Mouse (Mus musculus): ENCODE data around the gene Casp7. TPM values are rescaled to one million over a fixed set of nuclear protein-coding genes. Genes with fewer than 3 reads are reported as not detected.
"Not testable (repeated sequence)": the region's sequence is repeated elsewhere in the genome, so short reads cannot be mapped to it uniquely, and the experiment has no call there.

The Casp7 gene
- polyA plus RNA-seq, 1 experiment from 2014 or later = 13.7 TPM

GRCm38 (mm10) chr19:56405824-56406223 is 8.9 kb downstream of the Casp7 start:
- no peaks in the 10 kb centered on the region for H3K27me3 ChIP-seq
- 0 out of 2 replicates have a peak, but pooled peaks cover 3% of the 10 kb centered on the region for H3K9me3 ChIP-seq (replicated peaks)
- 91% methylated on average over 4 of the region's 4 CpGs for WGBS
- no peak overlapping the region for H3K27ac ChIP-seq
- no peak overlapping the region for H3K9ac ChIP-seq
- peaks cover 5% of the 10 kb centered on the region; the same call in 1 of the 2 replicates for H3K36me3 ChIP-seq (ENCODE audit: poor library complexity, severe bottlenecking)
- H3K4me2 ChIP-seq = no peak overlapping the region
- H3K4me1 ChIP-seq = no peaks in the 10 kb centered on the region
- no peak for ATAC-seq
- H3K4me3 ChIP-seq = no peak overlapping the region

GRCm38 (mm10) chr19:56406581-56406980 is 9.7 kb downstream of the Casp7 start:
- ATAC-seq = no peak
- 94% methylated on average over 7 of the region's 7 CpGs for WGBS
- Histone ChIP-seq H3K27me3 (no peaks in the 10 kb centered on the region), H3K4me3 (no peak overlapping the region), H3K36me3 (ENCODE audit: poor library complexity, severe bottlenecking) (peaks cover 5% of the 10 kb centered on the region; the same call in 1 of the 2 replicates), H3K4me1 (no peaks in the 10 kb centered on the region), H3K9ac (no peak overlapping the region), H3K27ac (no peak overlapping the region), H3K9me3 (replicated peaks) (0 out of 2 replicates have a peak, but pooled peaks cover 3% of the 10 kb centered on the region), H3K4me2 (no peak overlapping the region)

- not testable (repeated sequence) for H3K27me3 ChIP-seq; H3K27ac ChIP-seq; H3K4me2 ChIP-seq; ATAC-seq; H3K4me3 ChIP-seq; H3K4me1 ChIP-seq; H3K9ac ChIP-seq; H3K9me3 ChIP-seq (replicated peaks); H3K36me3 ChIP-seq (ENCODE audit: poor library complexity, severe bottlenecking)
- WGBS = 93% methylated on average over 4 of the region's 4 CpGs
Observed at GRCm38 (mm10) chr19:56409884-56410283, 13.0 kb downstream of the Casp7 start.

- H3K9ac ChIP-seq = no peak overlapping the region
- no peak overlapping the region for H3K4me3 ChIP-seq
- no peaks in the 10 kb centered on the region for H3K27me3 ChIP-seq
- H3K36me3 ChIP-seq (ENCODE audit: poor library complexity, severe bottlenecking) = no peaks in the 10 kb centered on the region
- ATAC-seq = no peak
- H3K9me3 ChIP-seq (replicated peaks) = no peaks in the 10 kb centered on the region
- WGBS = 85% methylated on average over 4 of the region's 4 CpGs
- H3K27ac ChIP-seq = no peak overlapping the region
- H3K4me1 ChIP-seq = peaks cover 3% of the 10 kb centered on the region
- H3K4me2 ChIP-seq = no peak overlapping the region
Observed at GRCm38 (mm10) chr19:56418404-56418803, 21.5 kb downstream of the Casp7 start.

- H3K27ac ChIP-seq = no peak overlapping the region
- no peak overlapping the region for H3K4me2 ChIP-seq
- no peaks in the 10 kb centered on the region for H3K27me3 ChIP-seq
- 65% methylated on average over 9 of the region's 9 CpGs for WGBS
- H3K4me1 ChIP-seq = peaks cover 7% of the 10 kb centered on the region
- no peaks in the 10 kb centered on the region for H3K9me3 ChIP-seq (replicated peaks)
- H3K36me3 ChIP-seq (ENCODE audit: poor library complexity, severe bottlenecking) = no peaks in the 10 kb centered on the region
- H3K9ac ChIP-seq = no peak overlapping the region
- no peak overlapping the region for H3K4me3 ChIP-seq
- ATAC-seq = no peak
Observed at GRCm38 (mm10) chr19:56419452-56419851, 22.5 kb downstream of the Casp7 start.

GRCm38 (mm10) chr19:56420345-56420744 is 23.4 kb downstream of the Casp7 start:
- Histone ChIP-seq H3K4me2 (no peak overlapping the region), H3K9me3 (replicated peaks) (no peaks in the 10 kb centered on the region), H3K4me1 (peaks cover 10% of the 10 kb centered on the region), H3K4me3 (no peak overlapping the region), H3K27ac (no peak overlapping the region), H3K9ac (no peak overlapping the region), H3K36me3 (ENCODE audit: poor library complexity, severe bottlenecking) (no peaks in the 10 kb centered on the region), H3K27me3 (no peaks in the 10 kb centered on the region)
- 85% methylated on average over 3 of the region's 3 CpGs for WGBS
- no peak for ATAC-seq

- ATAC-seq = peak; percentile 48
- H3K9ac ChIP-seq = no peak overlapping the region
- no peak overlapping the region for H3K4me2 ChIP-seq
- no peaks in the 10 kb centered on the region for H3K9me3 ChIP-seq (replicated peaks)
- WGBS = 33% methylated on average over 14 of the region's 14 CpGs
- H3K4me3 ChIP-seq = no peak overlapping the region
- H3K4me1 ChIP-seq = peaks cover 16% of the 10 kb centered on the region
- no peak overlapping the region for H3K27ac ChIP-seq
- no peaks in the 10 kb centered on the region for H3K36me3 ChIP-seq (ENCODE audit: poor library complexity, severe bottlenecking)
- H3K27me3 ChIP-seq = no peaks in the 10 kb centered on the region
Observed at GRCm38 (mm10) chr19:56422476-56423338, 25.8 kb downstream of the Casp7 start.

GRCm38 (mm10) chr19:56423370-56423769 is 26.4 kb downstream of the Casp7 start:
- WGBS = 51% methylated on average over 12 of the region's 12 CpGs
- peaks cover 16% of the 10 kb centered on the region for H3K4me1 ChIP-seq
- H3K27ac ChIP-seq = no peak overlapping the region
- H3K36me3 ChIP-seq (ENCODE audit: poor library complexity, severe bottlenecking) = no peaks in the 10 kb centered on the region
- no peaks in the 10 kb centered on the region for H3K9me3 ChIP-seq (replicated peaks)
- H3K27me3 ChIP-seq = no peaks in the 10 kb centered on the region
- H3K4me2 ChIP-seq = no peak overlapping the region
- H3K4me3 ChIP-seq = no peak overlapping the region
- no peak overlapping the region for H3K9ac ChIP-seq
- ATAC-seq = peak; percentile 30; the same call in 1 of the 2 replicates

GRCm38 (mm10) chr19:56424606-56425395 is 27.9 kb downstream of the Casp7 start:
- Histone ChIP-seq H3K27ac (no peak overlapping the region), H3K9ac (no peak overlapping the region), H3K4me3 (no peak overlapping the region), H3K4me2 (no peak overlapping the region), H3K27me3 (no peaks in the 10 kb centered on the region), H3K4me1 (peaks cover 16% of the 10 kb centered on the region), H3K9me3 (replicated peaks) (no peaks in the 10 kb centered on the region), H3K36me3 (ENCODE audit: poor library complexity, severe bottlenecking) (no peaks in the 10 kb centered on the region)
- ATAC-seq = no peak
- WGBS = 77% methylated on average over 17 of the region's 17 CpGs

GRCm38 (mm10) chr19:56425492-56425891 is 28.6 kb downstream of the Casp7 start:
- H3K4me2 ChIP-seq = no peak overlapping the region
- H3K9ac ChIP-seq = no peak overlapping the region
- no peak overlapping the region for H3K4me3 ChIP-seq
- no peak overlapping the region for H3K27ac ChIP-seq
- H3K27me3 ChIP-seq = no peaks in the 10 kb centered on the region
- H3K9me3 ChIP-seq (replicated peaks) = no peaks in the 10 kb centered on the region
- WGBS = 64% methylated on average over 9 of the region's 9 CpGs
- peaks cover 16% of the 10 kb centered on the region for H3K4me1 ChIP-seq
- no peak for ATAC-seq
- no peaks in the 10 kb centered on the region for H3K36me3 ChIP-seq (ENCODE audit: poor library complexity, severe bottlenecking)

- Histone ChIP-seq H3K9ac (no peak overlapping the region), H3K27me3 (no peaks in the 10 kb centered on the region), H3K27ac (no peak overlapping the region), H3K9me3 (replicated peaks) (no peaks in the 10 kb centered on the region), H3K36me3 (ENCODE audit: poor library complexity, severe bottlenecking) (0 out of 2 replicates have a peak, but pooled peaks cover 3% of the 10 kb centered on the region), H3K4me1 (peaks cover 6% of the 10 kb centered on the region), H3K4me2 (no peak overlapping the region), H3K4me3 (no peak overlapping the region)
- no peak for ATAC-seq
- 79% methylated on average over 8 of the region's 8 CpGs for WGBS
Observed at GRCm38 (mm10) chr19:56430369-56430768, 33.4 kb downstream of the Casp7 start.

- H3K4me3 ChIP-seq = no peak overlapping the region
- H3K4me2 ChIP-seq = no peak overlapping the region
- H3K27me3 ChIP-seq = no peaks in the 10 kb centered on the region
- no peaks in the 10 kb centered on the region for H3K9me3 ChIP-seq (replicated peaks)
- 0 out of 2 replicates have a peak, but pooled peaks cover 3% of the 10 kb centered on the region for H3K36me3 ChIP-seq (ENCODE audit: poor library complexity, severe bottlenecking)
- no peaks in the 10 kb centered on the region for H3K4me1 ChIP-seq
- ATAC-seq = no peak
- no peak overlapping the region for H3K9ac ChIP-seq
- H3K27ac ChIP-seq = no peak overlapping the region
- 84% methylated on average over 10 of the region's 10 CpGs for WGBS
Observed at GRCm38 (mm10) chr19:56432706-56433105, 35.8 kb downstream of the Casp7 start.

All from forebrain, embryonic 13.5 days (tissue).